Mouse (Mus musculus): Measurements from ENCODE around the gene Pgm2. TPM values are rescaled to one million over a fixed set of nuclear protein-coding genes. Genes with fewer than 3 reads are reported as not detected.

Gene Pgm2
- 24.3 and 25.4 TPM in 2 replicates for polyA plus RNA-seq (2012; rRNA removed)

GRCm38 (mm10) chr5:64092748-64093292 is at the start of gene Pgm2:
TSS of gene Pgm2 (plus strand) at chr5:64092950.

GRCm38 (mm10) chr5:64155861-64156550 is 63.3 kb downstream of the Pgm2 start, which contains the start of gene Tbc1d1:
TSS of gene Tbc1d1 (plus strand) at chr5:64156305.

Other genes with a start within 250 kb of the Pgm2 start
- 8.7 and 8.9 TPM in 2 replicates for gene Rell1, start 124.1 kb upstream of the Pgm2 start, polyA plus RNA-seq (2012; rRNA removed)
- 18.7 and 19.7 TPM in 2 replicates for gene Tbc1d1, start 63.4 kb downstream of the Pgm2 start, polyA plus RNA-seq (2012; rRNA removed)

All from central nervous system, embryonic 14 days (tissue).